Mouse (Mus musculus) WW6 (cell line): ENCODE data around the gene Gm20388.
A peak's percentile ranks its signal among the peaks of the same experiment; 100 is the strongest.

Experiments
- DNase-seq: peaks from one replicate; pipeline ENCODE4 v3.0.0-alpha.2; 2013; ENCODE audit warnings: low read depth, low spot score

Gene Gm20388

DNA sequence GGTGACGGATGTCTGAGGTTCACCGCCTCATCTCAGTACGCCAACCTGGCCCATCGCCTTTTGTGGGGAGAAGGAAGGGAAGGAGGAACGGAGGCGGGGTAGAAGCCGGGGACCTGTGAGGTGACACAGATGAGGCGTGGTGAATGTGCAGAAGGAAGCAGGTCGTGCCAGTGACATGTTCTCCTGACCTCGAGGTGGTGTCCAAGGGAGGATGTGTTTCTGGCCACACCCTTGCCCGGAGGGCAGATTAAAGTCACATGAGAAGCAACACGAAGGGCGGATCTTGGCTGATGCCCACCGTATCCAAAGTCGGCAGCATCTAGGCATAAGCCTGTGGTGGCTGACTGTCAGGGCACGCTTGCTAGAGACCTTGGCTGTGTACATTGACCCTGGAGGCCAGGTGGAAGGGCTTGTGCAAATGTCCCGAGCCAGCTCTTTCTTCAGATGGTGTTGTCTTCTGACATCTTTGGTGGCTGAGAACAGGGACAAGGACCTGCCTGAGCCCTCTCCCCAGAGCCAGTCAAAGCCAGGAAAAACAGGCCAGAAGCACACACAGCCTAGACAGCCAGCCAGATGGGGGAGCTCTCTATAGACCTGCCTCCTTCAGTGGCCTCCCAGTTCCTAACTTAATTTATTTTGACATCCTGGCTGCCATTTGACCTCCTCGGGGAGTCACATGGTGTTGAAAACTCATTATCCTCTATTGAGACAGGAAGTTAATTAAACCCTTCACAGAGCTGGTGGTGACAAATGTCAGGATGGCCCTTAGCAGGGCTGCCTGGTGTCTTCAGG is 2366.8 kb downstream of the Gm20388 start:
- no peak for DNase-seq

DNA sequence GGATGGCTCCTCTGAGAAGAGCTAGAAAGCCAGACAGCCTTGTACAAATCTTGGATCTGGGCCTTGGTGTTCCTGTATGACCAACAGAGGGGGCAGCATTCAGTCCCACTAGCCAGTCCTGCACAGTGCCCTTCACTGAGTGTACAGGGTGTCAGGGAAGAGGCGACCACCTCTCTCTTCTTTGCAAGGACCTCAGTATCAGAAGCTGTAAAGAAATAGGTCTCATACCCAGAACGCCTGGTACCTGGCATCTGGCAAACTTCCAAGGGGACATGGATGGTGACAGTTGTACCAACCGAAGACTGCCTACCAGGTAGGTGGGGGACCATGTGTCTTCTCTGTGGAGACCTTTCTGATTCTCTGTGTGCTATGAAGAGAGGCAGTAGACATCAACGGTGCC is 2369.5 kb downstream of the Gm20388 start:
- DNase-seq, result no peak

DNA sequence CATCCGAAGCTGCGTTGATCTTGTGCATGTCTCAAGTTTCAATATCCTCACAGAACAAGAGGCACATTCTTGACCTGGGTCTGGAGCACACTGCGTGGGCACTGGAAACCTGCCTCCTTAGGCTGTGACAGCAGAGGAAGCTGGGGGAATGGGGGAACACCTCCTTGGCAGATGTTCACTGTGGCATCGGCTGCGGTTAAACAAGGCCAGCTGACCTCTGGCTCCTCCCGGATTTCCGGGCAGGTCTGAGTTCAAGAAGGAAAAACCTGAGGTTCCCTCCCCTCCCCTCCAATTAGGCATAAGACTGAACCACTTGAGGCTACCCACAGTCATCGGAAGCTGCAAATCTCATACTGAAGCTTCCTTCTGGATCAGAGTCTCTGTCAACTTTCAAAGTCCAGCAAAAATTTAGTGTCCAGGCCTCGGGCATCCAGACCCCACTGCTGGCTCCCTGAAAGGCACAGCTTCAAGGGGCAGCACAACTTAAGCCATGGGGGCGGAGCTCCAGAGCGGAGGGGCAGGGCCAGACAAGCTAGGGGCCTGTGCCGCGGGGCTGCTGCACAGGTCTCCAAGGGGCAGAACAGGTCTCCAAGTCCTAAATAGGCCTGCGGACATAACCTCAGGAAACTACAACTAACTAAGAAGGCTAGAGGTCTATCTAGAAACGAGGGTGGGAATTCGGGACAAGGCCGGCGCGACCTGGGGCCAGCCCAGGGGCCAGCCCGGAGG is 2370.1 kb downstream of the Gm20388 start:
- no peak for DNase-seq

DNA sequence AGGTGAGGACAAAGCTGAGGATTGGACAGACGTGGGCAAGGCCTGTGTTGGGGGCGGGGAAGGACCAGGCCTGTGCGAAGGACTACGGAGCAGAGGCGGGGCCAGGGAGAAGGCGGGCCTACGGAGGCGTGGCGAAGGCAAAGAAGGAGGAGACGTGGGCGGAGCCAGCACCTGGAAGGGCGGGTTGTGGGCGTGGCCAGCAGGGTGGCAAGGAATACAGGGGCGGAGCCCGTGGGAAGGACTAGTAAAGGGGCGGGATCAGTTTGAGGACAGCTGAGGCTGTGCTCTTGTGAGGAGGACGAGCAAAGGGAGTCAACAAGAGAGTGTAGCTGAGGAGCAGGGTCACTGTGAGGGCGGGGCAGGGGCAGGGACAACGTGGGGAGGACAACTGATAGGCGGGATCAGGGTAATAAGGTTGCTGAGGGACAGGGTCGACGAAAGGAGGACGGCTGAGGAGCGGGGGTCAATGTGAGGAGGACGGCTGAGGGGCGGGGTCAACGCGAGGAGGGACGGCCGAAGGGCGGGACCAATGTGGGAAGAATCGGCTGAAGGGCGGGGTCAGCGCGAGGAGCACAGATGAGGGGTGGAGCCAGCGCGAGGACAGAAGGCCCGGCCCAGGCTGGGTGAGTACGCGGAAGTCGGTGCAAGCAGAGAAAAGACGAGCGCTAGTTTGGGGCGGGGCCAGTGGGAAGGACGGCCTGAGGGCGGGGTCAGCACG is 2370.8 kb downstream of the Gm20388 start:
- peak; percentile 97 for DNase-seq

DNA sequence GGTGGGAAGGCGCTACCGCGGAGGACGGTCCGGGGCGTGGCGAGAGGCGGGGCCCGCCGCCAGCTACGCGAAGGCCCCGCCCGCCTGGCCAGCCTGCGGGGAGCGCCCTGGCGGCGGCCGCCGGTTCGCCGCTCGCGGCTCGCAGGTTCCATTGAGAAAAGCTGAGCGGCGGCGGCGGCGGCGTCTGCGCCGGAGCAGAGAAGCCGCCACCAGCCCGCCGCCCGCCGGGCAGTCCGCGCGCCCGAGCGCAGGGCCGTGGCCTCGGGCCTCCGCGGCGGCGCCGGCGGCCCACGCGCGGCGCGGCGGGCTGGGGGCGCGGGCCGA is 2371.4 kb downstream of the Gm20388 start, which contains the start of gene Zfpm1:
Gene Zfpm1, plus strand, starts transcription at position 107 of the 324 bp plus-strand sequence.
- no peak for DNase-seq

DNA sequence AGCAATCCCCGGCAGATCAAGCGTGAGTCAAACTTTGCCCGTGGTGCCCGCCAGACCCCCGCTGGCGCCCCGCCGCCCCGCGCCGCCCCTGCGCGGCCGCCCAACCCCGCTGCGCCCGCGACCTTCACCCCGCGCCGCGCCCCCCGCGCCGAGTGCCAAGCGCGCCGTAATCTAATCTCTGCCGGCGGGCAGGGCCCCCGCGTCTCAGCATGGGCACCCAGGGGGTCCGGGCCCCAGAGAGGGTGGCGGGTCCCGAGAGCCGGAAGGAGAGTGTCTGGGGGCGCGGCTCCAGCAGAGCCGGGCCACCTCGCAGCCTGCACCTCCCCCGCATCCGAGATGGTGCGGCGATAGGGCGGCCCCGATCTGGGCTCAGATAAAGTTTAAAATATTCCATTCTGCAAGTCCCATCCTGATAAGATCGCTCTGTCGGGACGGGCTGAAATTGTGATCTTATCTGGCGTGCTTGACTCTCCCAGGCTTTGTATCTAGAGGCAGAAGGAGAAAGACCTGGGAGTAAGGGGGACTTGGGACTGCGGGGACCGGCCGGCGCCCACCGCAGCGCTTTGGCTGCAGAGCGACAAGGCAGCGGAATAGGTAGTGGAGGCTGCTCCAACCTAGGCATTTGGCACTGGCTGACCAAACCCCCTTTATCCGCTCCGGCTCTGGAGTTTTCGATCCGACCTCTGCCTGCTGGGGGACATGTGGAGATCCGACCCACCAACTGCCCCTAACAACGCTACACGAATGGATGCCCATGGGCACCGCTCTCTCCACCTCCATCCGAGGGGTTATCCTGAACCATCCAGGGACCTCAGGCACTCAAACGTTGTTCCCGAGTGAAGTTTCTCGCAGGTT is 2372.1 kb downstream of the Gm20388 start:
- no peak for DNase-seq

DNA sequence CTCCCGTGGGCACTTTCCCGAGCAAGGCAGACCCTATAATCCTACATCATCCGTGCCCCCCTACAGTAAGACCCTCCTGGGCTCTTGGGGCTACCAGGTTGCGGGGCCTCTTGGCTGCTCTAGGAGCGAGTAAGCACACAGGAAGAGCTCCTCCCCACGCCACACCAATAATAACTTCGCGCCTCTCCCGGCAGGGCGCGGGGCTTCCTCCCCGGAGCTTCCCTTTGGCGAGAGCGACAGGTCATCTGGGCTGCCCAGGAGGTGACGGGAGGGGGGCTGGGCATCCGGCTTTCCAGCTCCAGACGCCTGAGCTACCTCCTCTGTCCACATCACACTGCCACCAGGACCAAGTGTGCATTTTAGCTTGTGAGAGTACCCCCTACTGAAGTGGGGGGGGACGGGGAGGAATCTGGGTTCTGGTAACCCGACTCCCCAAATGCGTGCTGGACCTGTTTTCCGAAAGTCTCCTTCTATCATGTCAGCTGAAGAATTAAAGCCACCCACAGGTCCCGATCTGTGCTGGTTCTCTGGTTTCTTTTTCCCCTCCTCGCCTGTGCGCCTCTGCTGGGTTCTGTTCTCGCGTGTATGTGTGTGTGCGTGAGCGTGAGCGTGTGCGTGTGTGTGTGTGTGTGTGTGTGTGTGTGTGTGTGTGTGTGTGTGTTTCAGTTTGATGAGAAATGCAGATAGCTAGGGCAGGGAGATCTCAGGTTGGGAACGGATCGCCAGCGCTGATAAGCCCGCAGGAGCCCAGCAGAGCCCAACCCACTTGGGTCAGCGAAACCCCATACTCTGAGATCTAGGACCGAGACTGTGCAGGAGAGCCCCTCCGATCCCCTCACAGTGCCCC is 2372.9 kb downstream of the Gm20388 start:
- DNase-seq, result no peak

DNA sequence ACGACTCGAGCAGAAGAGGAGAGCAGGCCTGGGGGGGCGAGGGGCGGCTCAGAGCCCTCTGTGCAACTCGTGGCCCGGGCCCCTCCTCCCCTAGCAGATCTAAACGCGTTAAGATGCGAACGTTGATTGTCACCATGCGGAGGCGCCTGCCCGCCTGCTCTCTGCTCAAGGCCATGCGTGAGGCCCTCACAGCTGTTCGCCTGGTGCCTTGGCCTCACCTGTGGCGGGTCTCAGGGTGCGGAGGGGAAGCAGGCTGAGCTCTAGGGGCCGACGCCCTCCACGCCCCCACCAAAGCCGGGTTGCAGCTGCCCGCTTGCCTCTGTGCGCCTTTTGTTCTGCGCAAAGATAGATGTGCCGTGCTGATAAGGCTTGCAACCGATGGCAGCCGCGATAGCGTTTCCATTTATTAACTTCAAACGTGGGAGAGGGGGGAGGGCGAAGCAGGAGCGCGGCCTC is 2373.6 kb downstream of the Gm20388 start:
- no peak for DNase-seq

DNA sequence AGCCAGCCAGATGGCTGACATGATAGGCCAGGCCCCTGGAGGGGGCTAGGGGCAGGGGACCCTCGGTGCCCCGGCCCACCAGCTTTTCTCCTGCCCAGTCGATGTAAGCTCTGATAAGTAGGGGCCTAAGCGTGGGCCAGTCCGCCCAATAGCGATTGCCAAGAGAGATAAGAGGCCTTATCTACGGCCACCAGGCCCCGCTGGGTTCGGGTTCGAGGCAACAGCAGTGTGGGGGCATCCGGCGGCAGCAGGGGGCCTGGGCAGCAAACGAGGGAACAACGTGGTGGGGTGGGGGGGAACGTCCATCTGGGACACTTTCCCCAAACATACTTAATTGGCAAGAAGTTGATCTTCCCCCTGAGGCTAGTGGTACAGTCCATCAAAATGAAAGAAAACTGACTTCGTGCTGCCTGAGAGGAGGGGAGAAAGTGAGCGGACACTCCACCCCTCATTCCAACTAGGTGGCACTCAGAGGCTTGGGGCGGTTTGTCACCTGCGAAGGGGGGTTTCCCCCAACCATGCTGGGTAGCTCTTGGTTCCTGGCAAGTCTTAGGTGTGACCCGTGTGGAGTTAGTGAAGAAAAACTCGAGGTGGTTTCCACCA is 2374.1 kb downstream of the Gm20388 start:
- no peak for DNase-seq

DNA sequence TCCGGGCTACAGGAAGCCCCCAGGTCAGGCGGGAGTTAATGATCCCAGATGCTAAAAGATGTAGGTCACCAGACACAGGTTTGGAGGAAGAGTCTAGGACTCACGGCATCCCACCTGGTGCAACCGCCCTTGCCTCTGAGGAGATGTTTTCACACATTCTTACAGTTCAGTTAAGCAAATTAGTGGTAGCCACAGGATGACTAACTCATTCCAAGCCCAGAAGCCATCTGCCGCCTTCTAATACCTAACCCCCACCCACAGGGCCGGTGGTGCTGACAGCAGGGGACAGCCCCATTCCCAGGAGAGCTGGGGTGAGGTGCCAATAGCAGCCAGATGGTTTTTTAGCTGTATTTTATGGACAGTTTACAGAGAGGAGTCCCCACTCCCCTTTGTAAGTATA is 2375.1 kb downstream of the Gm20388 start:
- DNase-seq, result no peak

DNA sequence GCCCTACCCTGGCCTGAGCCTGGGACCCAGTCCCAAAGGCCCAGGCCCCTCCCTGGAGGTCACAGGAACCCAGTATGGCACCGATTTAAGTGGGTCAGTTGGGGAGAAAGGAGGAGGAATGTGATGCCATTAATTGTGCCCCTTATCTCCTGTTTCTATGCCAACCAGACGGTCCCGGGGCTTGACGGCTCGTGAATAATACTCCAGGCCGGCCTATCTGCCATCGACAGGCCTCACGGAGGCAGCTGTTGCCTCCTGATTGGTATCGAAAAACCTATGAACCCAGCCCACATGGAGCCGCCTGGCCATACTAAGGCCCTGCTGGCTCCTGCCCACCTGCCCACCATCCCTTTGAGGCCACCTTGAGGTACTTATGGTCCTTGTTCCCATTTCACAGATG is 2376.3 kb downstream of the Gm20388 start:
- DNase-seq, result no peak

DNA sequence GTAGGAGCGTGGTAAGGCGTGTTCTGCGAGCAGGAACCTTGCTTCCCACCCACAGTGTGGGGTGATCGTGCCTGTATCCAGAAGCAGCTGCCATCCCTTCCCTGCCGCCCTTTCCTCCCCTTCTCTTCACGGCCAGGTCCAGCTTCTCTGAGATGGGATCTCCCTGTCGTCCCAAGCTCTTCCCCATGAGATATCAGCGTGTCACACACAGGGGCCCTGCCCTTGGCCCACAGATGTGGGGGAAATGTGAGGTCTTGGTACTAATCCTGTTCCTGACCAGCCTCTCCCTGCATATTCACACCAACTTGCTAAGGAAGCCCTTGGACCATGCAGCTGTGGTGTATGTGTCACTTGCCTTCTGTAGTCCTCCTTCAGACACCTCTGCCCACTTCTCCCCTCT is 2377.1 kb downstream of the Gm20388 start:
- DNase-seq, result no peak

DNA sequence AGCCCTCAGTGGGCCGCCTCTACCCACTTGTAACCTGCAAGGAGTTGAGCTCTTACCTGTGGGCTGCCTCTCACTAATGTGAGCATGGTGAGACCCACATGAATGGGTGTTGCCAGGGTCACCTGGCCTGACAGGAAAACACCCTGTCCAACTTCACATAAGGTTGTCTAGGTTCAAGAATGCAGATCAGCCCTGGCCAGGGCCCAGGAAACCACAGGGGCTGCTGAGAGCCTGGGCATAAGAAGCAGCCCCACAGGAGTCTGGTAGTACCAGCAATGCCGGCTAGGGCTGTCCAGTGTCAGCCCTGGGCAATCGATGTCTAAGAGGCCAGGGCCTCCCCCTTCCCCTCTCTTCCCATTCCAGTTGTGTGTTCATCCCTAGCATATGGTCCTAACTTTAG is 2377.7 kb downstream of the Gm20388 start:
- DNase-seq, result no peak

DNA sequence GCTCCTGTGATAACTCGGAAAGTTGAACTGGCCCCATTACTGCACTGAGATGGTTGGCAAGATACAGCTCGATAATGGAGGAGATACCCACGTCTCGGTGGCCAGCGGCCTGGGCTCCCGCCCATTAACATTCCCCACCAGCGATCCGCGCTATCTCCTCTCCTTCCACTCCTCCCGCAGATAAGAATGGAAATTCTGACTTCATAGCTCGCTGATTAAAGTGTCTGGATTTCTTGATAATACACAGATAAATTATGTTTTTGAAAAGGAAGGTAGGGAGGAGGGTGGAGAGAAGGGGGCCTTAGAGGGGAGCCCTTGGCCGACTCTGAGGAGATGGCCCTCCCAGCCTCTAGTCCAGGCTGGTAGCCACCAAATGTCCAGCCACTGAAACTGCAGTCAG is 2380.4 kb downstream of the Gm20388 start:
- no peak for DNase-seq

DNA sequence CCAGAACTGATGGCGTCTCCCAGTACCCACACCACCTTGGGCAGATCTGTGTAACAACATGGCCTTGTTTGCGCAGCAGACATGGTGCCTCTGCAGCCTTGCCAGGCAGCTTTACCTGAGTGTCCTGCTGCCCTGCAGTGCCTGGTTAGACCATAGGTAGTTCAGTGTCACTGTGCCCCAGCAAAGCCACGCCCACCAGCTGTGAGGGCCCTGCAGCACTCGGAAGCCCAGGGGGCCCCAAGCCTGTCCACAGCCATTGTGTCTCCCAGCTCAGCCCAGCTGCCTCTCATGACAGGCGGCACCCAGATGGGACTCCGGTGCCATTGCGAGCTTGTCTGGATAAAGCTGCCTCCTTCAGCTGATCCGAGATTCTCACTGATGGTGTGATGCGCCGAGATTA is 2380.9 kb downstream of the Gm20388 start:
- DNase-seq, result no peak

DNA sequence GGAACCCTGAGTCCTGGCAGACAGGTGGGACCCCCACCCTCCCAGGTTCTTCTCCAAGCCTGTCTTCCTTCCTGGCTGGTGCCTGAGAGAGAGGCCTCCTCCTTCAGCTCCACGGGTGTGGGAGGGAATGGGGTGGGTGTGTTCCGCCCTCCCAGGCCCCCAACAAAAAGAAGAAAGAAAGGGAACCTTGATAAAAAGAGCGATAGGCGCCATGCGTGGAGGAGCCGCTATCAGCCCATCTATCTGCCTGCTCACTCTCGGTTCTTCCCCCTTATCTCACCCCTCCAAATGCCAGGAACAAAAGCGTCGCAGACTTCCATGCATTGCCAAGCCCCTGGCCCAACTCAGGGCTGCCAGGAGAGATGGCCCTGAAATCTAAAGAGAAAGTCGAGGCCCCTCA is 2382.8 kb downstream of the Gm20388 start:
- DNase-seq, result no peak

DNA sequence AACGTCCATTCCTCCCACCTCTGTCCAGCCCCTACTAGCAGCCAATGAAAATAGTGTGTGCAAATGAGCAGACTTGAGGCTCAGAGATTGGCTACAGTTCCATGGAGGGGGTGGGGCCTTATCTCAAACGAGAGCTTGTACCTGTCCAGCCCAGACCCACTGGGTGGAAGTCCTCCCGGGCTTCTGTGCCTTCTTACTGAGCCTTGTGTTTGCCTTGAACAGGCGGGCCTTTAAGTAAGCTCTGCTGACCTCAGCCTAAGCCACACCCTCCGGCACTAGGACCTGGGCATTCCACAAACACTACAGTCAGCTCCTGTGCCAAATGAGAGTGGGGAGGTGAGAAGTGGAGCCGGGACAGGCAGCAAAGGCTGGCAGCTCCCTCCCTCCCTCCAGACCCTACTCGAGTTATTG is 2383.6 kb downstream of the Gm20388 start:
- no peak for DNase-seq

DNA sequence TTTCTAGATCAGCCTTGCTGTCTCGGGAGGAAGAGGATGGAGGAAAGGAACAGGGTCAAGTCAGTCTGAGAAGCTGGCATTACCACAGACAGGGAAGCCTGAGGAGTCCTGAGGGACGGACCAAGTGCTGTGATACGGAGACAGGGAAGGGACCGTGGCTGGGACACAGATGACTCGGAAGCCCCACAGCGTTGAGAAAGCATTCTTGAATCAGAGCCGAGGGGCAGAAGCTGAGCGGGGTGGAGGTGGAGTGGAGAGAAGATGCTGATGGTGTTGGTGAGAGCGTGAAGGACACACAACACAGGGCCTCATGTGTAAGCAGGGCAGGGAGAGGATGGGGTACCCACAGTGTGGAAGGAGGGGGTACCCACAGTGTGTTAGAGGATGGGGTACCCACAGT is 2384.7 kb downstream of the Gm20388 start:
- DNase-seq, result no peak

DNA sequence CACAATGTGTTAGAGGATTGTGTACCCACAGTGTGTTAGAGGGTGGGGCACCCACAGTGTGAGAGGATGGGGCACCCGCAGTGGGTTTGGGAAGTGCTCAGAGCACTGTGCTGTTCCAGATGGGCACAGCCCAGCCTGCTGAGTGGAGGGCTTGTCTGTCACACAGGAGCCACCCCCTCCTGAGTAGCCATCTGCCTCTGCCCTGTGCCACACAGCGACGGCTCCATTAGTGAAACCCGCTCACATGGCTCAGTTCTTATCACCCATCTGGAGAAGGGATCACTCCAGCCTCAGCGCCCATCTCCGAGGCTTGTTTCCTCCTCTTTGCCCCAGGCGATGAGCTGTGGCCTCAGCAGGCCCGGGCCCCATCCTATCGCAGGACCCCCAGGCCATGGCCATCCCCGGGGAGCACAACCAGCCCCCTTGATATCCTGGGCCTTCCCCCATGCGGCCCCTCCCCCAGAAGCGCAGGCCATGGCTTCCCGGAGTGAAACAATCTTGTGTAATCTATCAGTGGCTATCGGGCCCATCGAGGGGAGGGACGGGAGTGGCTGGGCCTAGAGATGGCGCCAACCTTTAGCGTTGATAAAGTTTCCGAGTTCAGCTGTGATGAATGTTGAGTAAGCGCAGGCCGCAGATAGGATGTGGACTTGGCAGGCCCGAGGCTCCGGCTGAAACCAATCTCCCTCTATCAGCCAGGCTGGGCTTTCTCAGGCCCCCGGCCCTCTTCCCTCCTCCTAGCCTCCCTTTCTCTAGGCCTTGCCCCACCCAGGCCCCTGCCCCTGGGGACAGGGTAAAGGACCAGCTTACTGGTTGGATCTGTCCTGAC is 2385.7 kb downstream of the Gm20388 start:
- DNase-seq, result no peak
